Mouse (Mus musculus): ENCODE data around the gene BC049352.

The BC049352 gene

GRCm38 (mm10) chr9:45282466-45282865 is 100.7 kb downstream of the BC049352 start:
- no peak for DNase-seq (ENCODE audit: extremely low spot score, low read depth, low spot score)

- no peak for DNase-seq (ENCODE audit: extremely low spot score, low read depth, low spot score)
These were observed 109.8 kb downstream of the BC049352 start for GRCm38 (mm10) chr9:45291481-45292168.

- DNase-seq (ENCODE audit: extremely low spot score, low read depth, low spot score): no peak
These were observed 112.6 kb downstream of the BC049352 start for GRCm38 (mm10) chr9:45294210-45295011.

GRCm38 (mm10) chr9:45299231-45300006 is 117.6 kb downstream of the BC049352 start:
- DNase-seq (ENCODE audit: extremely low spot score, low read depth, low spot score): peak; percentile 14
